Mouse (Mus musculus) MEL (cell line): ENCODE measurements at regions not wholly inside any gene's neighbourhood (a gene's known extent, or its start where the extent isn't known, plus 50 kb on each side); places are given as distances from the start of the nearest gene placed in this dataset.

Experiments used
- BHLHE40 ChIP-seq: IDR thresholded peaks from 2 replicates; pipeline ENCODE4 v1.6.1; 2012; ENCODE audit warnings: low read depth, mild to moderate bottlenecking, inconsistent platforms, low read length, improper control_type of control experiment, borderline replicate concordance
- CTCF ChIP-seq, 3 experiments: IDR thresholded peaks in 2 of 3; conservative IDR thresholded peaks in 1 of 3; 2 replicates each; pipeline ENCODE4 v1.5.1; 2011 to 2012; ENCODE audit warnings: low read length in 3 of 3, low read depth in 2 of 3, mild to moderate bottlenecking in 2 of 3, improper control_type of control experiment in 1 of 3, inconsistent platforms in 1 of 3, mixed read lengths in 1 of 3, moderate library complexity in 1 of 3; ENCODE audit not compliant: control insufficient read depth in 1 of 3, insufficient read depth in 1 of 3, poor library complexity in 1 of 3, severe bottlenecking in 1 of 3
- ETS1 ChIP-seq: IDR thresholded peaks from 2 replicates; pipeline ENCODE4 v1.6.1; 2012; ENCODE audit warnings: low read depth, mild to moderate bottlenecking, inconsistent platforms, low read length, improper control_type of control experiment, moderate library complexity
- HCFC1 ChIP-seq: IDR thresholded peaks from 2 replicates; pipeline ENCODE4 v1.6.1; 2012; ENCODE audit warnings: low read depth, mild to moderate bottlenecking, inconsistent platforms, low read length, improper control_type of control experiment, moderate library complexity
- POLR2A ChIP-seq, 2 experiments: IDR thresholded peaks; 2 replicates each; pipeline ENCODE4 v1.6.1; 2011 to 2012; ENCODE audit warnings: low read length in 2 of 2, mild to moderate bottlenecking in 2 of 2, control low read depth in 1 of 2, improper control_type of control experiment in 1 of 2, low read depth in 1 of 2, moderate library complexity in 1 of 2; ENCODE audit not compliant: control insufficient read depth in 1 of 2, insufficient read depth in 1 of 2, poor library complexity in 1 of 2
- ZNF384 ChIP-seq: IDR thresholded peaks from 2 replicates; pipeline ENCODE4 v1.6.1; 2012; ENCODE audit warnings: low read depth, mild to moderate bottlenecking, inconsistent platforms, low read length, improper control_type of control experiment

DNA sequence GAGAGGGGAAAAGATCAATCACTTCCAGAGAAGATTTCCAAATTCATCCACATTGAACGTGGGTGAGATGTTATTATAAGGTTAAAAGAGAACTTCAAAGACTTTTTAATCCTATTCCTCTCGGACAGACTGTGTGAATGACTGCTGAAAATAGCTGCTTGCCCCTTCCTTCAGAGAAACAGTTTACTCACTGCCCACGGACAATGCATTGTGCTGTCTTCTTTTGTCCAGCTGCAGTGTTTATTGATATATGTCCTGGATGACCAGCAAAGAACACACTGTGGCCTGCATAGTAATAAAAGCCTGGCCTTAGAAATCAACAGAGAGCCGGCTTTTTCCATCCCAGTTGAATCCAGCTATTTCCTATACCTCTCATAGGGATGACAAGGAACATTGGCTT lies 621.3 kb downstream of the Plxdc2 start:
- TF ChIP-seq BHLHE40 = no peak
- TF ChIP-seq POLR2A (IDR thresholded peaks at IDR 0.05; ENCODE audit: control insufficient read depth in 1 of 2, insufficient read depth in 1 of 2, low read depth in 1 of 2, low read length in 2 of 2, poor library complexity in 1 of 2) = no peak
- no peak for TF ChIP-seq CTCF (IDR thresholded peaks at IDR 0.05 in 2 of 3, conservative IDR thresholded peaks at IDR 0.05 in 1 of 3; ENCODE audit: control insufficient read depth in 1 of 3, insufficient read depth in 1 of 3, low read depth in 2 of 3, low read length in 3 of 3, poor library complexity in 1 of 3, severe bottlenecking in 1 of 3)
- no peak for TF ChIP-seq HCFC1
- no peak for TF ChIP-seq ZNF384
- no peak for TF ChIP-seq ETS1
